Mouse (Mus musculus) WW6 (cell line): ENCODE results near the gene Aff1.

Experiments
- DNase-seq: peaks from one replicate; pipeline ENCODE4 v3.0.0-alpha.2; 2013; ENCODE audit warnings: low read depth, low spot score

The Aff1 gene

GRCm38 (mm10) chr5:103725268-103726149 is 33.3 kb downstream of the Aff1 start:
- DNase-seq = no peak

DNA sequence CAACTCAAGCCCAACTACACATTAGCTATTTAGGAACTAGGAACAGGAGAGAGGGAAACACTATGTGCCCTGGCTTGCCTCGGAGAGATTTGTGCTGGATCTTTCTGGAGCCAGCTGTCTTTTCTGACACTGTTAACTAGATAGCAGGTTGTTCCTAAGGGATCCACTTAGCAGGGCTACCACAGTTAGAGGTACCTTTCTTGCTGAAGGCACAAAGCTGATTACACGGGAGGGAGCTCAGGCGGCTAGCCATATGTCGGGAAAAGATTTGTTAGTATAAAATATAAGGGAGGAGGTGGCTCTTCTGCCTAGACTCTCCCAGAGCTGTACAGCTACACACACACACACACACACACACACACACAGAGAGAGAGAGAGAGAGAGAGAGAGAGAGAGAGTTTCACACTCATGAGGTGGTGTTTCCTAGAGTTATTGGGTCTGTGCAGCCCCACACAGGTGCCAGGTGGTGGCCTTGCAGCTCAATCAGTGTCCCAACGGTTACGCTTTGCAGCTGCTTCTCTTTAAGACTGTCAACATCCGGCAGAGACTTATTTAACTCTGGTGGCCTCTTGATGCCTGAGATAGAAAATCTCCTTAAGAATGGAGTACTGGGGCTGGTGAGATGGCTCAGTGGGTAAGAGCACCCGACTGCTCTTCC is 34.2 kb downstream of the Aff1 start:
- DNase-seq = no peak

GRCm38 (mm10) chr5:103727777-103728395 is 35.7 kb downstream of the Aff1 start:
- no peak for DNase-seq

- DNase-seq = no peak
Measured at GRCm38 (mm10) chr5:103729225-103729624, 37.1 kb downstream of the Aff1 start.

- no peak for DNase-seq
Measured at GRCm38 (mm10) chr5:103730142-103730541, 38.0 kb downstream of the Aff1 start.

GRCm38 (mm10) chr5:103730727-103731126 is 38.6 kb downstream of the Aff1 start:
- no peak for DNase-seq

- DNase-seq = no peak
Measured at GRCm38 (mm10) chr5:103732581-103732980, 40.4 kb downstream of the Aff1 start.

GRCm38 (mm10) chr5:103735411-103736112 is 43.4 kb downstream of the Aff1 start:
- DNase-seq = no peak

GRCm38 (mm10) chr5:103736553-103737207 is 44.5 kb downstream of the Aff1 start:
- no peak for DNase-seq

DNA sequence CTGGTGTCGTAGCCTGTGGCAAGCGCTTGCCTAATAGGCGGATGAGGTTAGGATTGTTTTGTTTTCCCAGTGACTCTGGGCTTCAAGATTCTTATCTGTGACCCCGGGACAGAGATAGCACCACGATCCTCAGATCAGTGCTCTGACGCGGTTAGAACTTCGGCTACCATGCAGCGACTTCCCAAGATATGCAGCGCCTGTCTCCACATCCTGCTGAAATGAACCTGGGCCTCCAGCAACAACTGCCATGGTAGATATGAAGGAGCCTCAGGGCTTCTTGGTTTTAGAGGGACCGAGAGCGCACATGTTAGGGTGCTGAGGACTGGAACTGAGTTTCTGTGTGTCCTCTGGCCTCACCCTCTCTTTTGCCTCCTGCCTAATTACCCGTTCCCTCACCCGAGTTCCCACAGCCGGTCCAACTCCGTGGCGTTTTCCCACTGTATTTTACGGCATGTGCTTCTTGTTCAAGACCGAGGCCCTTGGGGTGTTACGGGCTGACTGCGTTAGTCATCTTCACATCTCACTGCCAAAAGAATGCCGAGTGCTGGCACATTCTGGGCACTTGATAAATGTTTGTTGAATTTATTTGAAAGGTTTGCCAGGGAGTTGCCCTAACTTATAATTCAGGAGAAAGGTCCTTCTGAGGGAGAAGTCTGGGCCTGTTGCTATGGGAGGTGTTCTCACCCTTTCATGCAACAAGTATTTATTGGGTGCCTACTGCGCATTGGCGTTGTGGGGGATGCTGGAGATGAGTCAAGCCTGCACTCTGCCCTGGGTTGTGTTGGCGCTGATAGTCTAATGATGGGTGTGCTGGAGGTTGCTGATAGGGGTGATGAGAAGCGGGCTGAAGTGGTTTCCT is 45.3 kb downstream of the Aff1 start:
- no peak for DNase-seq

- no peak for DNase-seq
Measured at GRCm38 (mm10) chr5:103738509-103738908, 46.3 kb downstream of the Aff1 start.

GRCm38 (mm10) chr5:103739163-103739562 is 47.0 kb downstream of the Aff1 start:
- no peak for DNase-seq

DNA sequence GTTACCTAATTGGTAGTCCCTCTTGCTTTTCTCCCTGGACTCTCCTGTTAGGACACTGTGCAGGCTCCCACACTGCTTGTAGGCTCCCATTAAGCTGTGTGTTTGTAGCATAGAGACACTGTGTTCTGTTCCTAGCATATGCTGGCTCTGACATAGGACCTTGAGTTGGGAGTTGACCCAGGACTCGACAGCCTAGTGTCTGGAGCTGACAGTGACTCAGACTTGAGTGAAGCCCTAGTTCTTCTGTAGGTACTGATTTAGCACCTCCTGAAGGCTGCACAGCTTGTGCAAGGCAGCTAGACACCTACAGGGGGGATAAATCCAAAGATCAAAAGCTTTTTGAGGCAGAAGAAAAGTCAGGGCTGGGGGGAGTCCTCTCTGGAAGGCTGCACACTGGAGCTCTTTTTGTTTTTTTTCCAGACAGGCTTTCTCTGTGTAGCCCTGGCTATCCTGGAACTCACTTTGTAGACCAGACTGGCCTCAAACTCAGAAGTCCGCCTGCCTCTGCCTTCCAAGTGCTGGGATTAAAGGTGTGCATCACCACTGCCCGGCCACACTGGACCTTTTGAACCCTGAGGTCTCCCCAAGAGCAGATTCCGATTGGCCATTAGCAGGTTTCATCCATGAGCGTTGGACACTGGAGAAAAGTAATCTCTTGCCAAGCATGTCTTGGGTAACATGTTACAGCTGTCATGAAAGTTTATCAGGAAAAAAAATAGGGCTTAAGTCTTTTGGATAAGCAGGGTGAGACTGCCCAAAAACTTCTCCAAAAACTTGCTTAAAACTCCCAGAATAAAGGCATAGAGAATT is 48.1 kb downstream of the Aff1 start:
- DNase-seq = no peak

DNA sequence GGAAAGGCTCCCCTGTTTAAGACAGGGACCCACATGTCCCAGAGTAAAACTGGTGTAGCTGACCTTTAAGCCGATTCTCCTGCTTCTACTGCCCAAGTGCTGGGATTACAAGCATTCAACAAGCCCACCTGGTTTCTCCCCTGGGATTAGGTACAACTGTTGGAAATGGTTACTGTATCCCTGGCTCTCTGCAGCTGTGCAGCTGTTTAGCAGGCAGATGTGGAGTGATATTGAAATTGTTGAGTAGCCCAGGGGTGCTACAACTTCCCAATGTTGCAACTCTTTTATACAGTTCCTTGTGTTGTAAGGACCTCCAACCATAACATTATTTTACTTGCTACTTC is 48.7 kb downstream of the Aff1 start:
- no peak for DNase-seq

- DNase-seq = no peak
Measured at GRCm38 (mm10) chr5:103741443-103741842, 49.3 kb downstream of the Aff1 start.

DNA sequence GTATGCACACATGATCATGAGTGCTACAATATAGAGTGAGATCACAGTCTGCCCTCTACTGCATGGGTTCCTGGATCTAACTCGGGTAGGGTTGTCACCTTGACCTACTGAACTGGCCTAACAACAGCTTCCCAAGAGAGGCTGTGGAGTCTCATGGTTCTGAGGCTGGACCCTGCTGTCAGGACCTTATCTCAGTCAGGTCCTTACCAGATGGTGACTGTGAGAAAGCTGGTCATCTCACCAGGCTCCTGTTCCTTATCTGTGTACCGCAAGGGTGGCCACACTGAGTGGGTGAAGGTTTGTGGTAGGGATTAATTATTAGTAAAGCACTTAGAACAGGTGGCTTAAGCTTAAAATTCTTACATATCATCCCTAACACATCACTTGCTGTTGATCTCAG is 49.8 kb downstream of the Aff1 start:
- DNase-seq = no peak

DNA sequence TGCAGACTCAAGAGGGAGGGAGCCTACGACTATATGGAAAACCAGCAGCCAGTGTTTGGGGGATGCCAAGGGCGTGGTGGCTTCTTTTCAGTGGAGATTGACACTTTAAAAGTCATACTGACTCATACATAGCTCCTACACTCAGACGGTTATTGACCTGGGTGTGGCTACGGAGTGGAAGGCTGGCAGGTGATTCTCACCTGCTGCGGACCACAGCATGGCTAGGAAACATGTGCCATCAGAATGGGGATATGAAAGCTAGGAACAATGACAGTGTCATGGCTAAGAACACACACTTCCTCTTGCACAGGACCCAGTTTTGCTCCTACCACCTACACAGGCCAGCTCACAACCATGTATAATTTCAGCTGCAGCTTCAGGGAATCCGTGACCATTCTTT is 52.4 kb downstream of the Aff1 start:
- no peak for DNase-seq

- DNase-seq = no peak
Measured at GRCm38 (mm10) chr5:103745635-103746034, 53.5 kb downstream of the Aff1 start.

- DNase-seq = no peak
Measured at GRCm38 (mm10) chr5:103746561-103747085, 54.4 kb downstream of the Aff1 start.

DNA sequence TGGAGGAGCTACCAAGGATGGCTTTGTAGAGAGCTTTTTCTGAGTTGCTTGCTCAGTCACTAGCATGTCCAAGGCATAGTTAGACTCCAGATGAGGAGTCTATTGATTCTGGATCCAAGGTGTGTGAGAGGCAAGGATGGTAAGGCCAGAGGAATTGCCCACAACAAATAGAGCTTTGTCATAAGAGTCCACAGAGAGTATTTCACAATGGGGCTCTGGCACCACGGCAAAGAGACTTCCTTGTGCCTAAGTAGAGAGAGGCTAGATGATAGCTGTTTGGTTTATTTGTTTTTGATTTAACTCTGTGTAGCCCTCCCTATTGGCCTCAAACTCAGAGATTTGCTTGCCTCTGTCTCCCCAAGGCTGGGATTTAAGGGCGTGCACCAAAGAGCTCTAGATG is 54.9 kb downstream of the Aff1 start:
- no peak for DNase-seq
